Mouse (Mus musculus): Measurements from ENCODE around the gene Vav1. TPM values are rescaled to one million over a fixed set of nuclear protein-coding genes. Genes with fewer than 3 reads are reported as not detected.
A peak's percentile ranks its signal among the peaks of the same experiment; 100 is the strongest.
"Not testable (repeated sequence)": the region's sequence is repeated elsewhere in the genome, so short reads cannot be mapped to it uniquely, and the experiment has no call there.

The Vav1 gene
- total RNA-seq, 2 experiments from 2014 or later, result 3.7 to 4.7 TPM

GRCm38 (mm10) chr17:57276634-57277121 is 2.2 kb upstream of the Vav1 start:
- intact Hi-C loops (cut with DNase I), result loop anchor here (2.0 to 5.0 kb wide), 2 partner anchors 58 to 59 kb away; no protein-coding TSS in a partner anchor

GRCm38 (mm10) chr17:57277598-57278261 is 1.2 kb upstream of the Vav1 start:
- not testable (repeated sequence) for DNase-seq (ENCODE audit: low spot score in 2 of 2)
- intact Hi-C loops (cut with DNase I), result loop anchor here (2.0 to 5.0 kb wide), 2 partner anchors 57 to 60 kb away; no protein-coding TSS in a partner anchor

More at GRCm38 (mm10) chr17:57276634-57277121, 2.2 kb upstream of the Vav1 start:
- peak; percentile 67 to 76 for DNase-seq (ENCODE audit: low spot score in 2 of 2)

GRCm38 (mm10) chr17:57278537-57278936 is 363 bp upstream of the Vav1 start:
- intact Hi-C loops (cut with DNase I), result loop anchor here (5.0 kb wide), 1 partner anchor 61 kb away; no protein-coding TSS in a partner anchor
- no peak for DNase-seq (ENCODE audit: low spot score in 2 of 2)

DNA sequence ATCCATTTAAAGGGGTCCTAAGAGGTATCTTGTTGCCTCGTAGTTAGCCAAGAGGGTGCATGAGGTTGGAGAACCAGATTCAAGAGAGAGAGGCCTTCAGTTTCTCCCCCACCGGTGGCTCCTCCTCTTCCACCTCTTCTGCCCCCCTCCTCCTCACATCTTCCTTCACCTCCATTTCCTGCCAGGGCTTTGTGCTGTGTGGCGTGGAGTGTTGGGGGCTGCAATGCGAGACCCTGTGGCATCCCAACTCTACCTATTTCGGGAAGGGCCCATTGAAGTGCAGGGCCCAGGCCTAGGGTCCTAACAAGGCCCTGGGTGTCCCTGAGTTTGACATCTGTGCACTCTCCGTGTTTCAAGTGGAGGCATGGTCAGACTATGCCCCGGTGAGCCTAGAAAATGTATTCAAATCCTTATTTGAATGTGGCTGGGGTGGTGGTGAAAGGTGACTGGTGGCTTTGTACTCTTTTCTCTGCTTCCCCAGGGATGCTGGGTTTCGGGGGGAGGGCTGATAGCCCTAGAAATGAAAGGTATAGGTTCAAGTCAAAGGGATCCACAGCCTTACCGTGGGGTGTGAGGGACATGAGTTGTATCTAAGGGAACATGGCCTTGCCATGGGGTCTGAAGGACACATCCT is 808 bp downstream of the Vav1 start:
- DNase-seq (ENCODE audit: low spot score in 2 of 2), result no peak
- intact Hi-C loops (cut with DNase I), result loop anchor here (5.0 kb wide), 1 partner anchor 62 kb away; no protein-coding TSS in a partner anchor

DNA sequence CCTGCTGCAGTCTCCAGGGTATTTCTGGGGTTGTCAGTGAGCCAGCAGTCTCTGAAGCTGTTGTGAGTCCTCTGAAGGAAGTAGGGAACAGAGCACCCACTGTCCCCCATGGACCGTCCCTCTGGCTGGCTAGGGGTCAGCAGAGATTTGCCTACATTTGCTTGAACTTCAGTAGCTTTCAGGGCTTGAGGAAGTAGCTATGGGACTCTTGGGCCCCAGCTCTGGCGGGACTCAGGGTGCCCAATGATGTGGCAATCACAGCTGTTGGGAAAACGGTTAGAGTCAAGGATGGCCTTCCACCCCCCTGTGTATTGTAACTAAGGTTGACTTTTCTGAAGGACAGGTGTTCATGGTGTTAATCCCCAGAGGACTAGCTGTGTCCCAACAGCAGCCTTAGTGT is 1.5 kb downstream of the Vav1 start:
- no peak for DNase-seq (ENCODE audit: low spot score in 2 of 2)
- intact Hi-C loops (cut with DNase I), result no loop called here

DNA sequence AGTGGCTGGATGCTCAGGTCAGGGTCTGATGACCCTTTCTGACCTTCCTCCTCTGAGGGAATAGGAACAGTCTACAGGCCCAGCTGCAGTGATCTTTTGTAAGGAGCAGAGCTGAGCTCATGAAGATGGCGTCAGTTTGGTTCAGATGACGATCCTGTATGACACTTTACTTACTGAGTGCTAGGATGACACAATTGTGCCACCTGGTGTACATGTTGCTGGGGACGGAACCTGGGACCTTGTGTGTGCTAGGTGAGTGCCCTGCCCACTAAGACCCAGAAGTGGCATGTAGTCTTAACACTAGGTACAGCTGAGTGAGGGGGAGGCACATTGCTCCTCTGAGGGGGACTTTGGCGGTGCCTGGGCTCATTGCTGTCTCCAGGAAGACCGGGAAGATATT is 5.0 kb downstream of the Vav1 start:
- no peak for DNase-seq (ENCODE audit: low spot score in 2 of 2)
- intact Hi-C loops (cut with DNase I), result no loop called here

DNA sequence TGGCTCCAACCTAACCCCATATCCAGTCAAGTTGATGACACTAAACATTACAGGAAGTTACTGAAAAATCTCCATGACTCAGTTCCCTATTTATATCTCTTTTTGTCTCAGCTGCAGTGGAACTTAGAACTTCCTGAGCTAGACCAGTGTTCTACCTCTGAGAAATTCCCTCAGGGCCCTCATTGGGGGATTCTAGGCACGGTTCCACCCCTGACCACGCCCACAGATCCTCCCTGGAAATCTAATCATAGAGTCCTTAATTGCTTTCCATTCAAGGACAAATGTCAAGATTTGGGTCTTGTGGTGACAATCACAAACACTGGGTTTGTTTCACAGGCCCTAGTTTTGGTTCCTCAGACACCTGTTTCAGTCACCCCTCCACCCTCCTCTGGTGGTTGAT is 6.2 kb downstream of the Vav1 start:
- no peak for DNase-seq (ENCODE audit: low spot score in 2 of 2)
- intact Hi-C loops (cut with DNase I), result no loop called here

GRCm38 (mm10) chr17:57286718-57287355 is 7.9 kb downstream of the Vav1 start:
- intact Hi-C loops (cut with DNase I), result no loop called here

DNA sequence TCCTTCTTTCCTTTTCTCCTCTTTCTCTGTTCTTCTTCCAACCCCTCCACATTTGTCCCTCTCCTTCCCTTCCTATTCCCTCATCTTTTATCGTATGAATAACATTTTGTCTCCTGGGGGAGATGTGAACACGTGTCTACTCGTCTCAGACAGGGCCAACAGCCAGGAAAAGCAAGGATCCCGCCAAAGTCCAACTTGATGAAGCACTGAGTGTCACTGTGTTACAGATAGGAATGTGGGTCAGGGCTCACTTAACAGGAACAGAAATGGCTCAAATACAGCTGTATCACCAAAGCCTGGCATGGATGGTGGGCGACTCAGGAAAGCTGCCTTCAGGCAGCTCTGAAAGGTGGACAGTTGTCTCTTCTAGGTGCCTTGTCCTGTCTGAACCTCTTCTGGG is 10.4 kb downstream of the Vav1 start:
- DNase-seq (ENCODE audit: low spot score in 2 of 2), result no peak
- intact Hi-C loops (cut with DNase I), result no loop called here

More at GRCm38 (mm10) chr17:57286718-57287355, 7.9 kb downstream of the Vav1 start:
- no peak for DNase-seq (ENCODE audit: low spot score in 2 of 2)

DNA sequence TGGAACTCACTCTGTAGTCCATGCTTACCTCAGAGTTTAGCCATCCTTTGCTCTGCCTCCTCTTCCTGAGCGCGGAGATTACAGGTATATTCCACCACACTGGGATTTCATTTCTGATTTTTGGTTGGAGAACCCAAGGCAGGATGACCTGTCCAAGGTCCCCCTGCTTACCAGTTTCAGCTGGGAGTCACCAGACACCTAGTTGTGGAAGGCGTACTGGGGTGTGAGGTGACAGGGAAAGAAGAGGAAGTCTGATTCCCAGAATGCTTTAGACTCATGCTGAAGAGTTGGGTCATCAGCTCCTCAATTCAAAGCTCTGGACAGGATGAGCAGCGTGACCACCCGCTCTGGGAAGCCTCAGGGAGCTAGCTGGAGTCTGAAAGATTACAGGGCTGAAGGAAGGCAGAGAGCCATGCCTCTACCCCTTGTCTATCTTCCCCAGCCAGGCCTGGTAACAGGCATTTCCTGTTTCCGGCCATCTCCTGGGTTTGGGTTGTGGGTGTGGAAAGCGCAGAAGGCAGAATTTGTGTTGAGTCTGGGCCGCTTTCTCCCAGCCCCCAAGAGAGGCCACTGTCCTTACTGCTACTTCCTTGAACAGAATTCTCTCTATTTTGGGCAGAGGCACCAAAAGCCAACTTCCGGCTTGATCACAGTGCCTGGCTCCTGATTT is 11.2 kb downstream of the Vav1 start:
- intact Hi-C loops (cut with DNase I), result no loop called here
- peak in 1 of 2 experiments; percentile 9 for DNase-seq (ENCODE audit: low spot score in 2 of 2)

GRCm38 (mm10) chr17:57290671-57291055 is 11.8 kb downstream of the Vav1 start:
- intact Hi-C loops (cut with DNase I), result no loop called here
- no peak for DNase-seq (ENCODE audit: low spot score in 2 of 2)

- intact Hi-C loops (cut with DNase I), result no loop called here
- no peak for DNase-seq (ENCODE audit: low spot score in 2 of 2)
These were observed 13.4 kb downstream of the Vav1 start for GRCm38 (mm10) chr17:57292302-57292701.

GRCm38 (mm10) chr17:57292968-57293367 is 14.1 kb downstream of the Vav1 start:
- no peak for DNase-seq (ENCODE audit: low spot score in 2 of 2)
- intact Hi-C loops (cut with DNase I), result no loop called here

GRCm38 (mm10) chr17:57295935-57296334 is 17.0 kb downstream of the Vav1 start:
- no peak for DNase-seq (ENCODE audit: low spot score in 2 of 2)
- intact Hi-C loops (cut with DNase I), result no loop called here

GRCm38 (mm10) chr17:57297040-57297439 is 18.1 kb downstream of the Vav1 start:
- intact Hi-C loops (cut with DNase I), result no loop called here
- no peak for DNase-seq (ENCODE audit: low spot score in 2 of 2)

GRCm38 (mm10) chr17:57305593-57305992 is 26.7 kb downstream of the Vav1 start:
- intact Hi-C loops (cut with DNase I), result no loop called here
- DNase-seq (ENCODE audit: low spot score in 2 of 2), result no peak

DNA sequence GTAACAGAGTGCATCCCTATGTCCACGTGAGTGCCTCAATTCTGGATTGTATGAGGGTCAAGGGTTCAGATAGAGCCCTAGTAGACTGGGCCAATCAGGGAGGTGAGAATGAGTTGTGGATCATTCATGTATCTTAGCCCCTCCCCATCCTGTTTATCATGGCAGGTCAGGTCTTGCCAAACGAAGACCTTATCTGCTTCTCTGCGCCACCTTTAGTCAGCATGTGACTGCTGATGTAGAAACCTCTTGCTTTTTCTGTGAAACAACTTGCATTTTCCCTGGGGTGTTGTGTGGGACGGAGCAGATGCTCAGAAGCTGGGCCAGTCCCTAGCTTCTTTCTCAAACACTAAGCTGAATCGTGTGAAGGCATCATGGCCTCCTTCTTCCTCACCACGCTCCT is 28.2 kb downstream of the Vav1 start:
- intact Hi-C loops (cut with DNase I), result no loop called here
- no peak for DNase-seq (ENCODE audit: low spot score in 2 of 2)

- DNase-seq (ENCODE audit: low spot score in 2 of 2), result no peak
- intact Hi-C loops (cut with DNase I), result no loop called here
These were observed 32.9 kb downstream of the Vav1 start for GRCm38 (mm10) chr17:57311801-57312200.

- intact Hi-C loops (cut with DNase I), result no loop called here
- no peak for DNase-seq (ENCODE audit: low spot score in 2 of 2)
These were observed 48.7 kb downstream of the Vav1 start for GRCm38 (mm10) chr17:57327615-57328014.

- DNase-seq (ENCODE audit: low spot score in 2 of 2), result no peak
- intact Hi-C loops (cut with DNase I), result no loop called here
These were observed 50.0 kb downstream of the Vav1 start for GRCm38 (mm10) chr17:57328944-57329343.
